Mouse (Mus musculus): ENCODE measurements around the gene Rgsl1. TPM values are rescaled to one million over a fixed set of nuclear protein-coding genes. Genes with fewer than 3 reads are reported as not detected.

The Rgsl1 gene
- polyA plus RNA-seq, 1 experiment: 1.2 TPM

GRCm38 (mm10) chr1:153740775-153741400, 103.1 kb downstream of the Rgsl1 start:
- no peak for DNase-seq (ENCODE audit: low read depth)

- DNase-seq (ENCODE audit: low read depth): no peak
Observed at GRCm38 (mm10) chr1:153740145-153740544, 103.8 kb downstream of the Rgsl1 start, which contains the start of gene Rgs16. TSS of gene Rgs16 (plus strand) at chr1:153740349.

- no peak for DNase-seq (ENCODE audit: low read depth)
Observed at GRCm38 (mm10) chr1:153739437-153740015, 104.4 kb downstream of the Rgsl1 start.

- no peak for DNase-seq (ENCODE audit: low read depth)
Observed at GRCm38 (mm10) chr1:153737101-153738085, 106.5 kb downstream of the Rgsl1 start.

- no peak for DNase-seq (ENCODE audit: low read depth)
Observed at GRCm38 (mm10) chr1:153736096-153736495, 107.8 kb downstream of the Rgsl1 start.

- DNase-seq (ENCODE audit: low read depth): no peak
Observed at GRCm38 (mm10) chr1:153734866-153735265, 109.1 kb downstream of the Rgsl1 start.

GRCm38 (mm10) chr1:153733181-153733580, 110.8 kb downstream of the Rgsl1 start:
- no peak for DNase-seq (ENCODE audit: low read depth)

- no peak for DNase-seq (ENCODE audit: low read depth)
Observed at GRCm38 (mm10) chr1:153730671-153731070, 113.3 kb downstream of the Rgsl1 start.

- no peak for DNase-seq (ENCODE audit: low read depth)
Observed at GRCm38 (mm10) chr1:153729806-153730205, 114.1 kb downstream of the Rgsl1 start.

Other genes with a start within 250 kb of the Rgsl1 start
- 0.01 TPM in 1 of 2 replicates, not detected in the other for gene Rgs8, start 191.1 kb downstream of the Rgsl1 start, polyA plus RNA-seq (2012; rRNA removed)
- gene Rgs16, start 103.8 kb downstream of the Rgsl1 start, polyA plus RNA-seq (2012; rRNA removed): 1.1 and 1.6 TPM in 2 replicates
- 8.7 and 10.6 TPM in 2 replicates for gene Rnasel, start 94.7 kb downstream of the Rgsl1 start, polyA plus RNA-seq (2012; rRNA removed)
- 251 and 406 TPM in 2 replicates for gene Teddm1b, start 30.2 kb upstream of the Rgsl1 start, polyA plus RNA-seq (2012; rRNA removed)
- 1,422 and 1,881 TPM in 2 replicates for gene Teddm1a, start 47.6 kb upstream of the Rgsl1 start, polyA plus RNA-seq (2012; rRNA removed)
- 1,893 and 2,796 TPM in 2 replicates for gene Glul, start 55.8 kb upstream of the Rgsl1 start, polyA plus RNA-seq (2012; rRNA removed)
- 1,587 and 1,994 TPM in 2 replicates for gene Teddm2, start 56.1 kb upstream of the Rgsl1 start, polyA plus RNA-seq (2012; rRNA removed)

Data from gonadal fat pad, adult 2 months (tissue).